Mouse (Mus musculus) ES-E14 (cell line): ENCODE measurements at regions not wholly inside any gene's neighbourhood (a gene's known extent, or its start where the extent isn't known, plus 50 kb on each side); places are given as distances from the start of the nearest gene placed in this dataset.

Source experiments
- CHD2 ChIP-seq: IDR thresholded peaks from 2 replicates; pipeline ENCODE4 v1.6.1; 2014; ENCODE audit warnings: mild to moderate bottlenecking, low read depth, low read length, inconsistent platforms
- HCFC1 ChIP-seq: IDR thresholded peaks from 2 replicates; pipeline ENCODE4 v1.6.1; 2012; ENCODE audit warnings: low read length, inconsistent platforms, borderline replicate concordance; ENCODE audit not compliant: insufficient read depth
- MAFK ChIP-seq: IDR thresholded peaks from 2 replicates; pipeline ENCODE4 v1.6.1; 2014; ENCODE audit warnings: mild to moderate bottlenecking, low read depth, low read length, inconsistent platforms; ENCODE audit not compliant: insufficient read depth
- ZC3H11A ChIP-seq: IDR thresholded peaks from 2 replicates; pipeline ENCODE4 v1.6.1; 2012; ENCODE audit warnings: low read depth, mild to moderate bottlenecking, inconsistent platforms, low read length, borderline replicate concordance
- ZNF384 ChIP-seq: IDR thresholded peaks from 2 replicates; pipeline ENCODE4 v1.6.1; 2012; ENCODE audit warnings: low read depth, low read length, inconsistent platforms

GRCm38 (mm10) chr10:37342675-37343074 lies 204.0 kb upstream of the Marcks start:
- TF ChIP-seq ZNF384 = no peak
- TF ChIP-seq ZC3H11A = no peak
- no peak for TF ChIP-seq HCFC1
- TF ChIP-seq MAFK = no peak
- no peak for TF ChIP-seq CHD2
